Mouse (Mus musculus): Measurements from ENCODE around the gene Slc34a3.

GRCm38 (mm10) chr2:25195211-25196156 lies 38.7 kb downstream of the Slc34a3 start:
- TF ChIP-seq CTCF (IDR thresholded peaks at IDR 0.05; ENCODE audit: borderline replicate concordance, extremely low read depth, insufficient read depth, insufficient read length), result no peak
- TF ChIP-seq POLR2A (IDR thresholded peaks at IDR 0.05; ENCODE audit: borderline replicate concordance, extremely low read depth, insufficient read depth, insufficient read length, poor library complexity, severe bottlenecking), result no peak
